Mouse (Mus musculus) intestine, embryonic 15.5 days (tissue): ENCODE data around the gene Aagab. TPM values are rescaled to one million over a fixed set of nuclear protein-coding genes. Genes with fewer than 3 reads are reported as not detected.

Experiments
- ATAC-seq: fragments of 200-750 bp; cut with Nextera tagmentation; 2 replicates; pipeline ENCODE4 v1.8.0; 2017; ENCODE audit warnings: moderate TSS enrichment, moderate library complexity
- H3K27ac ChIP-seq: fragments of 300-500 bp; sonication (generic); 2 replicates; pipeline ENCODE4 v1.5.1; 2015; ENCODE audit warnings: mild to moderate bottlenecking, inconsistent platforms
- H3K27me3 ChIP-seq: fragments of 300-500 bp; sonication (generic); replicated peaks from 2 replicates; pipeline ENCODE4 v1.6.1; 2015; ENCODE audit warnings: inconsistent platforms
- H3K36me3 ChIP-seq: fragments of 300-500 bp; sonication (generic); 2 replicates; pipeline ENCODE4 v1.6.1; 2015; ENCODE audit warnings: inconsistent platforms
- H3K4me1 ChIP-seq: fragments of 300-500 bp; sonication (generic); replicated peaks from 2 replicates; pipeline ENCODE4 v1.6.1; 2015; ENCODE audit warnings: inconsistent platforms
- H3K4me2 ChIP-seq: fragments of 300-500 bp; sonication (generic); replicated peaks from 2 replicates; pipeline ENCODE4 v1.6.1; 2015; ENCODE audit warnings: mild to moderate bottlenecking, inconsistent platforms
- H3K4me3 ChIP-seq: fragments of 300-500 bp; sonication (generic); replicated peaks from 2 replicates; pipeline ENCODE4 v1.5.1; 2015; ENCODE audit warnings: inconsistent platforms
- H3K9ac ChIP-seq: fragments of 300-500 bp; sonication (generic); 2 replicates; pipeline ENCODE4 v1.6.1; 2015; ENCODE audit warnings: inconsistent platforms
- H3K9me3 ChIP-seq: fragments of 300-500 bp; sonication (generic); 2 replicates; pipeline ENCODE4 v1.6.1; 2016; ENCODE audit warnings: inconsistent platforms
- WGBS: fragments of 180-500 bp; shearing (Covaris S2); methylation state at CpG from one replicate; pipeline ENCODE4 v1.1.7; 2015; 5-methylcytosine and 5-hydroxymethylcytosine counted together
- polyA plus RNA-seq: library from polyadenylated mRNA; unstranded; fragments of >200 nt; fragmentation: Nextera tagmentation; extraction: Ambion mirVana; gene quantifications from 2 replicates; pipeline ENCODE4 v1.2.1, GENCODE M21; 2015

The Aagab gene
- polyA plus RNA-seq, 1 experiment from 2014 or later, result 28.2 TPM

DNA sequence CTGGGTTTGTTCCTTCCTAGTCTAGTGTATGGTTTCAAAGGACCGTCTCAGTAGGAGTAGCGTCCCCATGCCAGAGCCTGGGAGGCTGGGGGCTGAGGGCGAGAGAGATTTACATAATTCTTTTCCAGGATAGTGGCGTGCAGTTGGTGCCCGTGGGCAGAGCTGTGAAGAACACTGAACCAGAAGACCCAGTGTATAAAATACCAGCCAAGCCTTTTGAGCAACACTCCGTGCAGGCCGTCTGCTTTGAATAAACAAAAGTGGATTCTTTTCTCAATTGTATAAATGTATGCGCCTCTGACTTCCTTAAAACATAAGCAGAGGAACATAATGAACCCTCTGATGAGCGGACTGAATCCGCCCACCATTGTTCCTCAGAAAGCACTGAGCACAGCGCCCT is 30.5 kb downstream of the Aagab start:
- ATAC-seq, result 0 out of 2 replicates have a peak, but pooled peaks have one; percentile 41
- no peak overlapping the region for H3K4me2 ChIP-seq
- WGBS, result 44% methylated on average over 11 of the region's 11 CpGs

DNA sequence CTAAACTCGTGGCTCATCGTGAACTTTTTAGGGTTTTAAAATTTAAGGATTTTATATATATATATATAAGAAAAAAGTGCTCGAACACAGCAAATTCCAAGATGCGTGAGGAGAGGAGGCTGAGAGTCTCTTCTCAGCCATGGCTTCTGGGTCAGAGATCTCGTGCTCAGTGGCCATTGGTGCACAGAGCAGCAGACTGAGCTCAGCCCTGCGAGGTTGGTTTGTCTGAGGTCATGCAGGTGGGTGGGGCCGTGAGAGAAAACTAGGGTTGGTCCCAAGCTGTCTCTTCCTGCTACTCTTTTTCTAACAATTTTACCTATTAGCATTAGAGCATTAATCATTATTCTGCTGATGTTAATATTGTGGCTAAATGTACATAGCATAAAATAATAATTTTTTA is 30.9 kb downstream of the Aagab start:
- 56% methylated on average over 7 of the region's 7 CpGs for WGBS
- no peak for ATAC-seq
- Histone ChIP-seq H3K27me3 (no peaks in the 10 kb centered on the region), H3K4me3 (no peak overlapping the region), H3K27ac (no peak overlapping the region), H3K9ac (no peak overlapping the region), H3K4me1 (no peaks in the 10 kb centered on the region), H3K4me2 (no peak overlapping the region), H3K9me3 (no peaks in the 10 kb centered on the region), H3K36me3 (peaks cover 8% of the 10 kb centered on the region; the same call in 1 of the 2 replicates)

More for the DNA sequence above, 30.5 kb downstream of the Aagab start:
- no peak overlapping the region for H3K4me3 ChIP-seq
- H3K27ac ChIP-seq, result peak overlapping the region; percentile 33; the same call in 1 of the 2 replicates
- H3K27me3 ChIP-seq, result no peaks in the 10 kb centered on the region
- no peak overlapping the region for H3K9ac ChIP-seq
- peaks cover 8% of the 10 kb centered on the region; the same call in 1 of the 2 replicates for H3K36me3 ChIP-seq
- no peaks in the 10 kb centered on the region for H3K4me1 ChIP-seq
- H3K9me3 ChIP-seq, result no peaks in the 10 kb centered on the region

DNA sequence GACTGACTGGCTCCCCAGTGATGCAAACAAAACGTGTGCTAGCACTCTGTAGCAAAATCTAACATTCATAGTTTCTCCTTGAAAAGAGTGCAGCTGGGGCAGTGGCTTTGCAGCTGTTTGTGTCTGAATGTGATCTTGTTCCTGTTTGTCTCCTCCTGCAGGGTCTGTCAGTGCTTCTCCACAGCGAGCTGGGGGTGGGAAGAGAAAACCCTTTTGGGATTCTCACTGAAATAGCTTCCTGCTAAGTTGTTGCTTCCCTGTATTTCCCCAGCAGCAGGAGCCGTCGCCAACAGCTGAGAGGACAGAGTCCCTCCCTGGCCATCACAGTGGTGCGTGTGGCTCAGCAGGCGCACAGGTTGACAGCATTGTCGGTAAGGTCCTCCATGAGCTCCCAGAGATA is 33.7 kb downstream of the Aagab start:
- Histone ChIP-seq H3K4me3 (no peak overlapping the region), H3K27ac (no peak overlapping the region), H3K4me2 (no peak overlapping the region), H3K4me1 (no peaks in the 10 kb centered on the region), H3K9ac (no peak overlapping the region), H3K9me3 (no peaks in the 10 kb centered on the region), H3K27me3 (no peaks in the 10 kb centered on the region), H3K36me3 (peaks cover 2% of the 10 kb centered on the region; the same call in 1 of the 2 replicates)
- ATAC-seq, result no peak
- WGBS, result 69% methylated on average over 7 of the region's 7 CpGs

DNA sequence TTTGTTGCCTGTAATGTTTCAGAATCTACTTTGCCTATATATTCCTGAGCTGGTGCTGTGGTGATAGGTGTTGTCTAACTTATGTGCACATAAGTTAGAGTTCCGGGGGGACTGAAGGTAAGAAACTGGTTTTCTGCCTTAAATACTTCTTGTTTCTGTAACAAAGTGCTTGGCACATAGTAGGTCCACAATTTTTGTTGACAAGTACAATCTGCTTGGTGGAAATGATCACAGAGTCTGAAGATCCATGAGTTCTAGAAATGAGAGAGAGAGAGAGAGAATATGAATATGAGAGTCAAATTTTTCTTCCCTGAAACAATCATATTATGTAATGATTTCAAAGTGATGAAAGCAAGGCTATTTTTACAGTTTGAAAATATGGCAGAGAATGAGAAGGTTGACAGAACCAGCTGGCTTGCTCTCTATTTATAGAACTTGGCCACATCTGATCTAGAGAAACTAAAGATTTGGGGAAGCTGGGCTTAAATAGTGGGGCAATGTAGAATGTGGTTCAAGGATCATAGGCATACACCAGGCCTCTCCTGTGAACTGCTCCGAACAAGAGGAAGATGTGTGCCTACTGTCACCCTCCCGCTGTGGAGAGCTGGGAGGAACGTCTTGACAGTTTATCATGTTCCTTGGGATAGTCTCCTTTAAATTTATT is 39.7 kb downstream of the Aagab start:
- no peak for ATAC-seq
- no peak overlapping the region for H3K27ac ChIP-seq
- H3K4me3 ChIP-seq, result no peak overlapping the region
- no peaks in the 10 kb centered on the region for H3K27me3 ChIP-seq
- 92% methylated on average over 4 of the region's 4 CpGs for WGBS
- H3K36me3 ChIP-seq, result no peaks in the 10 kb centered on the region
- H3K9me3 ChIP-seq, result no peaks in the 10 kb centered on the region
- no peaks in the 10 kb centered on the region for H3K4me1 ChIP-seq
- no peak overlapping the region for H3K9ac ChIP-seq
- no peak overlapping the region for H3K4me2 ChIP-seq

DNA sequence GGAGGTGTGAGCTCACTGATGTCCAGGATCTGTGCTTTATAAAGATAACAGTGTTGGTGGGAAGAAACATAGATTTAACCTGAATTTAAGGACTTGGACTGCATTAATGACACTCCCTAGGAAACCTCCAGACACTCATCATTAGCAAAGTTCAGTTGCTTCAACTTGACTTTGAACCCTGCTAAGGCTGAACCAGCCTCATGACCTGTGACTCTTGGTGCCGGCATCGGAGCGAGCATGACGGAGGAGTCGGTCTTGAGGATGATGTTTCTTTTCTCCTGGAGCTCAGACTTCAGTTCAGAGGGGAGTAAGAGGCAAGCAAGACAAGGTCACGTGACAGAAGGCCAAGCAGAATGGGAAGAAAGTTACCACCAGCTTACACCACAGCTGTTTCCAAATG is 41.6 kb downstream of the Aagab start:
- peaks cover 9% of the 10 kb centered on the region; the same call in 1 of the 2 replicates for H3K36me3 ChIP-seq
- no peak for ATAC-seq
- H3K27ac ChIP-seq, result no peak overlapping the region

DNA sequence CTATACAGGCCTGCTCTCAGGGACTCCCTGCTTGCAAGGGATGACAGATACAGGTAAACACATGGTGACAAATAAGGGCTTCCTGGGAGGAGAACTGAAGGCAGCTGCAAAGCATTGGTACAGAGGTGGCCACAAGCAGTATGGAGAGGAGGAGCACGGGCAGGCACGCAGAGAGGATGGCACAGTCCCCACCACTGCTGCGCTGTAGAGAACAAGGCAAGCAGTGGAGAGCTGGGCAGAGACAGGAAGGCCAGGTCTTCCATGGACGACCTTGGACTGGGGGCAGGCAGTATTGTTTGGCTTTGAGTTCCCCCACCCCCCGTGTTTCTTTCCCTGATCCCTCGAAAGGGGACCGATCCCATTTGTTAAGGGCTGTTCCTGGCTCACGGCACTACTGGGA is 42.6 kb downstream of the Aagab start:
- ATAC-seq, result no peak
- no peaks in the 10 kb centered on the region for H3K9me3 ChIP-seq
- no peak overlapping the region for H3K9ac ChIP-seq
- no peak overlapping the region for H3K4me3 ChIP-seq
- no peak overlapping the region for H3K27ac ChIP-seq
- H3K4me1 ChIP-seq, result no peaks in the 10 kb centered on the region
- no peaks in the 10 kb centered on the region for H3K27me3 ChIP-seq
- 80% methylated on average over 8 of the region's 8 CpGs for WGBS
- H3K36me3 ChIP-seq, result peaks cover 17% of the 10 kb centered on the region; the same call in 1 of the 2 replicates
- H3K4me2 ChIP-seq, result no peak overlapping the region

More for the DNA sequence above, 41.6 kb downstream of the Aagab start:
- no peaks in the 10 kb centered on the region for H3K4me1 ChIP-seq
- no peak overlapping the region for H3K4me3 ChIP-seq
- WGBS, result 88% methylated on average over 6 of the region's 6 CpGs
- no peak overlapping the region for H3K9ac ChIP-seq
- H3K27me3 ChIP-seq, result no peaks in the 10 kb centered on the region
- H3K4me2 ChIP-seq, result no peak overlapping the region
- no peaks in the 10 kb centered on the region for H3K9me3 ChIP-seq

DNA sequence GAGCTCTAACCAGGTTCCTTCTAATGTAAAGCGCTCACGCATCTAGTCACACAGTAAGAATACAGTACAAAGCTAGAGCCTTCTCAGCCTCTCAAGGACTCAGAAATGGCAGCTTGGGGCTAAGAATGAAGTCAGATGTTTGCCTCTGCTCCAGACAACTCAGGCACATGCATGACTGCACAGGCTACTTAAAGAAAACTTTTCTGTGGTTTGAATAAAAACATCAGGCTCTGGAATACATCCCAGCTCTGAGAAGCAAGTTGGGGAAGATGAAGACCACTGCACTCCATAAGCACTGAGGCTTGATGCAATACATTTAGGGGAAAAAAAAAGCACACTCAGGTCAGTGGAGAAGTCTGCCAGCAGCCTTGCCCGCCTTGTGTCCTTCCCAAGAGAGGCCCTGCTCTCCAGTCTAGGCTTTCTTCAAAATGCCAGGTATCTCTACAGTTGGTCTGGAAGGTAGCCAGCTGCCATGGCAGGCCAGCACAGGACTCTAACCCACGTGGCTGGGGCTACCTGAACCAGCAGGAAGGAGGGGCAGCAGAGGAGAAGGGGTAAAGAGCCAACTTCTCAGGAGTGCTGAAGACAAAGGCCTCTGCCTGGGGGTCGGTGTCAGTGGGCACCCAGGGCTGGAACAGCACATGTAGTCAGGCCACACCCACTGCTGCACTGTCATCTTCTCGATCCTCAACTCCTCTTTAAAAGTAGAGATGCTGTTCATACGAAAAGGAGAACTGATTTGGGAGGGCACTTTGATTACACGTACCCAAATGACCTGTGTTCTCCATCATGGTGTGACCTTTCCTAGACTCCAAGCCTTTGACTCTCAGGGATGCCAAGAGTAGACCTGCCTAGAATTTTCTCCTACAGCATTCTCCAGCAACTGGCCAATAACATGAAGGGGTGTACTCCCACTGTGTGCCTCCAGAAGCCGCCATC is 45.4 kb downstream of the Aagab start:
- whole genome bisulfite sequencing, result 76% methylated on average over 9 of the region's 9 CpGs
- no peak; the same call in 1 of the 2 replicates for ATAC-seq
- Histone ChIP-seq H3K27me3 (no peaks in the 10 kb centered on the region), H3K27ac (no peak overlapping the region), H3K4me3 (no peak overlapping the region), H3K36me3 (peaks cover 21% of the 10 kb centered on the region; the same call in 1 of the 2 replicates), H3K9ac (no peak overlapping the region), H3K4me1 (peaks cover 19% of the 10 kb centered on the region), H3K4me2 (no peak overlapping the region), H3K9me3 (no peaks in the 10 kb centered on the region)

DNA sequence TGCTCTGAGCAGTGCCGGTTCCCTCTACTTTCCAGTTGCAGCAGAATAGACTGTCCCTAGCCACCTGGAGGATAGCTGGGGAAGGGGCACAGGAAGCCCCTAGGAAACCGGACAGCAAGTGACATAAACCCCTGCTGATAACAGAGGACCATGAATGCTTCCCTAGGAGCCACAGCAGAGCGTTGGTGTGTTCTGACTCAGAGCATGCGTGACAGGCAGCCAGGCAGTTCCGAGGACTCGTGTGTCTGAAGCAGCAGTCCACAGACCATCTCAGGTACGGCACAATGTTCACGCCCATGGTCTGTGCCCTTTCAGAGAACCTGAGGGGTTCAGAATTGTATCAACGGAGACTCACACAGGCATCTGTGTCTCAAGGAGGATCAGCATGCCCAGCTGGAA is 46.1 kb downstream of the Aagab start:
- no peak for ATAC-seq
- peaks cover 21% of the 10 kb centered on the region; the same call in 1 of the 2 replicates for H3K36me3 ChIP-seq
- WGBS, result 82% methylated on average over 9 of the region's 9 CpGs

DNA sequence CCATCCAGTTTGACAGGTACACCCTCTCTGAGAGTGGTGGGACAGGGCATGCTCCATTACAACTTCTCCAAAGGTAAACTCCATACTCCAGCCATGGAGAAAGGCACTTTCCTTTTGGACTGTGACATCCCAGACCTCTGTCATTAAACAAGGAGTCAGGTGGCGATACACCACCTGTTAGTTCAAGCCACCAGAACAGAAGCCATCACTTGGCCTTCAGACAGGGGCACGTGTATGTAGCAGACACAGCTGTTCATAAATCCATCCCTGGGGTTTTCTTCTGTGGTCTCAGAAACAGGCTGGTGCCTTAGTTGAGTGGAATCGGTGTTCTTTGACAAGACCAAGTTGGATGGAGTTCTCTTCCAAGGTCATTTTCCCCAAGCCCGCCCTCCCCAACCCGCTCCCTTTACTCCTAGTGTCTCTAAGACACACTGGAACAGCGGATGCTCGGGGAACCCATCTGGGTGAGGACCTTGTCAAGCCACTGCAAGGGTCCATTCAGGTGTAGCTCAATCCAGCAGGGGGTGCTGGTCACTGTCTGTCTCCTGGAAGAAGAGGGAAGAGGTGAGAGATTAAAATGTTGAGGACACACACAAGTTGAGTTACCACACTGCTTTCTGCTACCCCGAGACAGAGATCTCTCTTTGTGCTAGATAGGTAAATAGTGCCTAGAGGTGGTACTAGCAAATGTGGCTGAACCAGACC is 47.5 kb downstream of the Aagab start:
- Histone ChIP-seq H3K4me3 (no peak overlapping the region), H3K36me3 (peaks cover 21% of the 10 kb centered on the region; the same call in 1 of the 2 replicates), H3K27ac (no peak overlapping the region), H3K9ac (no peak overlapping the region), H3K4me2 (no peak overlapping the region), H3K9me3 (no peaks in the 10 kb centered on the region), H3K4me1 (peaks cover 19% of the 10 kb centered on the region), H3K27me3 (no peaks in the 10 kb centered on the region)
- 80% methylated on average over 8 of the region's 8 CpGs for WGBS
- ATAC-seq, result no peak

More for the DNA sequence above, 46.1 kb downstream of the Aagab start:
- H3K27ac ChIP-seq, result no peak overlapping the region
- no peak overlapping the region for H3K4me3 ChIP-seq
- no peak overlapping the region for H3K4me2 ChIP-seq
- H3K9ac ChIP-seq, result no peak overlapping the region
- H3K4me1 ChIP-seq, result peaks cover 19% of the 10 kb centered on the region
- no peaks in the 10 kb centered on the region for H3K9me3 ChIP-seq
- H3K27me3 ChIP-seq, result no peaks in the 10 kb centered on the region

DNA sequence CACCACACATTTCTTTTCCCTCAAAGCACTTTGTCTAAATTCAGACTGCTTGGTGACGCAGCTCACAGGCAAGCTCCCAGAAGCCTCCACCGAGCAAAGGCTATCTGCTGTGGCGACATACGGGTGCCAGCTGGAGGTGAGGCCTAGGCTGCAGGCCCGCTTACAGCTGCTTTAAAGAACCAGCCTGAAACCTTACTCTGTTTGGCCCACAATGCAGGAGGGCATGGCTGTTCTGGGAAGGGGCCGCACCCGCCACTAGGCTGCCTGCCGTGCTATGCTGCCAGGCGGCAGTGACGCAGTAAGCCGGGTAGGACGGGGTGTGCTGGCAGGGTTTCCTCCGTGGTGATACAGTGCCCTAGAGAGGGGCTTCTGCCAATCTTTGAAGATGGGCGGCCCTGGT is 48.4 kb downstream of the Aagab start:
- Histone ChIP-seq H3K9me3 (no peaks in the 10 kb centered on the region), H3K36me3 (peaks cover 23% of the 10 kb centered on the region; the same call in 1 of the 2 replicates), H3K27me3 (no peaks in the 10 kb centered on the region), H3K9ac (no peak overlapping the region), H3K4me2 (no peak overlapping the region), H3K27ac (no peak overlapping the region), H3K4me1 (peaks cover 19% of the 10 kb centered on the region), H3K4me3 (no peak overlapping the region)
- ATAC-seq, result no peak
- WGBS, result 87% methylated on average over 14 of the region's 14 CpGs

DNA sequence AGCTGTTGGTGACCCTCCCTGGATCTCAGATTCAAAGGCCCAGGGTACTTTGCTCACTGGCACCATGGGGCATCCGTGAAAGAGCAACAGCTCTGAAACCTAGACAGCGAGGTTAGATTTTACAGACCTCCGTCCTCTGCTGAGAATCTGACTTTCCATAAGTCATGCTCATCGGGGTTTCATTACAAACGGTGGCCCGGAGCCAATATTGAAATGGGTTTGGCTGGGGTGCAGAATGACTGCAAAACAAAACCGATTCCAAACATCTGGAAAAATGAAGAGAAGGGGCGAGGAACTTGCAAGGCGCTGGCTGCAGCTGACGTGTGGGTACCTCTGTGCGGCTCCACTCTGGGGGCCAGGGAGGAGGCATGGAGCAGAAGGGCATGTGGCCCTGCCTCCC is 49.1 kb downstream of the Aagab start:
- ATAC-seq, result no peak
- WGBS, result 59% methylated on average over 11 of the region's 11 CpGs
- Histone ChIP-seq H3K27ac (no peak overlapping the region), H3K9me3 (no peaks in the 10 kb centered on the region), H3K27me3 (no peaks in the 10 kb centered on the region), H3K4me2 (no peak overlapping the region), H3K36me3 (peaks cover 23% of the 10 kb centered on the region; the same call in 1 of the 2 replicates), H3K4me3 (no peak overlapping the region), H3K9ac (no peak overlapping the region), H3K4me1 (peaks cover 19% of the 10 kb centered on the region)

DNA sequence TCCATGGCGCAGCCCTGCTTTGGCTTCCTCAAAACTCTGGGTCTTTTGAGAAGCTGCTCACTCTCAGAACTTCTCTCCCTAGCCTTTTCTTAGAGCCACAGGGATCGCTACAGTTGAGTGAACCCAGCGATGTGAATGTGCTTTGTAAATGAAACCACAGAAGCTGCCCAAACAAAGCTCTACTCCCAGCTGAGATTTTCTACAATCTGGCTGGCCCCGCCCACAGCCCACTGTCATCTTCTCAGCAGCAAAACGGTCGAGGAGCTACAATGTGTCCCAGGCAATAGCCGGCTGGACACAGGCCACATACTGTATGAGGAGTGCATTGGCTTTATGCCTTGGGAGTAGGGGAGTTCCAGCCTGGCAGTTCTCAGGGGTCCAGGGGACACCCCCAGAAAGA is 51.2 kb downstream of the Aagab start:
- Histone ChIP-seq H3K27ac (no peak overlapping the region), H3K4me2 (no peak overlapping the region), H3K36me3 (0 out of 2 replicates have a peak, but pooled peaks cover 17% of the 10 kb centered on the region), H3K9ac (no peak overlapping the region), H3K4me3 (no peak overlapping the region), H3K27me3 (no peaks in the 10 kb centered on the region), H3K4me1 (peaks cover 19% of the 10 kb centered on the region), H3K9me3 (no peaks in the 10 kb centered on the region)
- 57% methylated on average over 7 of the region's 7 CpGs for whole genome bisulfite sequencing
- ATAC-seq, result no peak
